Comparison of ENCODE assay signal across 12 mouse cellular contexts in genomic region chr11:37364430-37364829, GRCm38 (mm10).
DNase-seq lines count a peak whose midpoint lies in the region; ATAC-seq and TF ChIP-seq lines count a peak whose summit lies in the region.
"Had no signal": no experiment of that assay in that cellular context is flagged by ENCODE, and none has a peak within 500 bp of the region (broad histone marks: within the 10 kb centered on the region; RNA-seq: fewer than 3 reads in every experiment).

No protein-coding gene starts in this region.

- H3K27ac ChIP-seq in gastrocnemius, adult 2 months: no peak overlapping the region
- H3K27ac ChIP-seq in midbrain, embryonic 16.5 days (ENCODE audit: low read length): no peak overlapping the region
- no peak overlapping the region for H3K27ac ChIP-seq in hindbrain, embryonic 14.5 days
- H3K27ac ChIP-seq: heart, adult 2 months; liver, embryonic 13.5 days had no signal

- no peak overlapping the region for H3K4me3 ChIP-seq in gastrocnemius, adult 2 months
- no peak overlapping the region for H3K4me3 ChIP-seq in midbrain, embryonic 16.5 days (ENCODE audit: low read depth, low read length)
- no peak overlapping the region for H3K4me3 ChIP-seq in hindbrain, embryonic 14.5 days (replicated peaks; ENCODE audit: low read length)
- H3K4me3 ChIP-seq: heart, adult 2 months; liver, embryonic 13.5 days had no signal

- H3K9me3 ChIP-seq in midbrain, embryonic 16.5 days (replicated peaks; ENCODE audit: control insufficient read depth, low read length, poor library complexity, severe bottlenecking): no peaks in the 10 kb centered on the region
- H3K9me3 ChIP-seq in hindbrain, embryonic 14.5 days (ENCODE audit: control insufficient read depth, low read length): no peaks in the 10 kb centered on the region
- H3K9me3 ChIP-seq: liver, embryonic 13.5 days had no signal

- ATAC-seq in erythroblast, adult 5-6 weeks (replicated peaks; ENCODE audit: low FRiP score, poor library complexity, severe bottlenecking): no peak
- ATAC-seq in midbrain, embryonic 16.5 days: no peak
- no peak for ATAC-seq in hindbrain, embryonic 14.5 days (ENCODE audit: low FRiP score)
- ATAC-seq: activated CD4-positive, CD25-positive, alpha-beta regulatory T cell, adult 4 months had no signal

- DNase-seq in gastrocnemius, adult 2 months: peak; percentile 19
- DNase-seq in gastrocnemius, adult 18-20 months (ENCODE audit: low spot score): no peak
- peak; percentile 90 for DNase-seq in brain, adult 2 months (ENCODE audit: low read depth, low spot score)
- DNase-seq in cerebellum, adult 9-11 months: peak; percentile 52
- peak; percentile 12 to 18 for DNase-seq in layer of hippocampus, postnatal 25 days (ENCODE audit: extremely low spot score in 1 of 2, low spot score in 1 of 2)
- DNase-seq in hindbrain, embryonic 14.5 days (ENCODE audit: low spot score): no peak
- DNase-seq: liver, embryonic 13.5 days had no signal

- no peak for TF ChIP-seq CTCF in gastrocnemius, adult 2 months (IDR thresholded peaks at IDR 0.05)

- H3K36me3 ChIP-seq in midbrain, embryonic 16.5 days (ENCODE audit: control insufficient read depth, insufficient read depth, low read length): no peaks in the 10 kb centered on the region
- no peaks in the 10 kb centered on the region for H3K36me3 ChIP-seq in hindbrain, embryonic 14.5 days (replicated peaks; ENCODE audit: control insufficient read depth, insufficient read depth)
- H3K36me3 ChIP-seq: liver, embryonic 13.5 days had no signal

- H3K4me1 ChIP-seq in midbrain, embryonic 16.5 days (ENCODE audit: control insufficient read depth, insufficient read depth, low read length): no peaks in the 10 kb centered on the region
- no peaks in the 10 kb centered on the region for H3K4me1 ChIP-seq in hindbrain, embryonic 14.5 days (replicated peaks; ENCODE audit: control insufficient read depth, insufficient read depth, low read length)
- H3K4me1 ChIP-seq: liver, embryonic 13.5 days had no signal

- H3K27me3 ChIP-seq in midbrain, embryonic 16.5 days (ENCODE audit: control insufficient read depth, insufficient read depth, low read depth, low read length): no peaks in the 10 kb centered on the region
- H3K27me3 ChIP-seq in hindbrain, embryonic 14.5 days (ENCODE audit: control insufficient read depth, insufficient read depth, low read length): no peaks in the 10 kb centered on the region
- H3K27me3 ChIP-seq: CH12.LX; liver, embryonic 13.5 days had no signal

- intact Hi-C loops in gastrocnemius, adult 2 months (cut with DNase I): no loop called here

- 91% methylated on average over 2 of the region's 2 CpGs for WGBS in midbrain, embryonic 16.5 days
- whole genome bisulfite sequencing in hindbrain, embryonic 14.5 days: 90% methylated on average over 2 of the region's 2 CpGs

- H3K4me2 ChIP-seq in midbrain, embryonic 16.5 days (ENCODE audit: low read length): no peak overlapping the region
- no peak overlapping the region for H3K4me2 ChIP-seq in hindbrain, embryonic 14.5 days (replicated peaks)
- H3K4me2 ChIP-seq: liver, embryonic 13.5 days had no signal

- no peak overlapping the region for H3K9ac ChIP-seq in midbrain, embryonic 16.5 days (ENCODE audit: low read depth, low read length)
- no peak overlapping the region for H3K9ac ChIP-seq in hindbrain, embryonic 14.5 days
- H3K9ac ChIP-seq: liver, embryonic 13.5 days had no signal

Comparison
In these comparisons a context has a peak if more than half of its experiments do, and no peak if none do; other contexts are left out.
1. DNase-seq: peak in gastrocnemius, adult 2 months (single experiment), brain, adult 2 months (single experiment), cerebellum, adult 9-11 months (single experiment) and layer of hippocampus, postnatal 25 days (2 of 2); none in gastrocnemius, adult 18-20 months (single experiment) and hindbrain, embryonic 14.5 days (single experiment).